Mouse (Mus musculus): ENCODE measurements around the gene Krt20. TPM values are rescaled to one million over a fixed set of nuclear protein-coding genes. Genes with fewer than 3 reads are reported as not detected.

Gene Krt20
- total and polyA plus RNA-seq, 3 experiments: not detected

- DNase-seq (ENCODE audit: low read depth, low spot score): no peak
- Histone ChIP-seq H3K4me3 (ENCODE audit: control insufficient read depth in 1 of 2, insufficient read depth in 1 of 2, low read depth in 2 of 2, low read length in 2 of 2) (no peak within 1 kb of the TSS), H3K9ac (ENCODE audit: control insufficient read depth, low read depth, low read length, poor library complexity, severe bottlenecking) (no peak within 1 kb of the TSS), H3K27ac (ENCODE audit: control insufficient read depth, low read depth, low read length) (no peak within 1 kb of the TSS), H3K9me3 (replicated peaks; ENCODE audit: insufficient read depth, low read length) (no peaks in the 10 kb centered on the region), H3K36me3 (ENCODE audit: control insufficient read depth in 1 of 2, insufficient read depth in 2 of 2, low read length in 2 of 2) (no peaks in the 10 kb centered on the region), H3K27me3 (ENCODE audit: control insufficient read depth in 1 of 2, insufficient read depth in 2 of 2, low read length in 2 of 2) (peaks cover 12 to 15% of the 10 kb centered on the region in 2 experiments), H3K79me2 (ENCODE audit: control insufficient read depth, insufficient read depth, low read length, poor library complexity) (no peaks in the 10 kb centered on the region), H3K4me1 (ENCODE audit: control insufficient read depth in 1 of 2, insufficient read depth in 2 of 2, low read length in 2 of 2) (no peaks in the 10 kb centered on the region)
- TF ChIP-seq SMC3 (IDR thresholded peaks at IDR 0.05; ENCODE audit: low read depth, low read length): no peak
- no peak for TF ChIP-seq ETS1 (IDR thresholded peaks at IDR 0.05; ENCODE audit: low read depth, low read length)
- TF ChIP-seq RAD21 (IDR thresholded peaks at IDR 0.05; ENCODE audit: low read depth, low read length): no peak
- TF ChIP-seq GABPA (IDR thresholded peaks at IDR 0.05; ENCODE audit: low read depth, low read length): no peak
- TF ChIP-seq KAT2A (conservative IDR thresholded peaks at IDR 0.05; ENCODE audit: low read depth, low read length): no peak
- TF ChIP-seq ELF1 (IDR thresholded peaks at IDR 0.05; ENCODE audit: low read depth, low read length): no peak
- TF ChIP-seq USF2 (IDR thresholded peaks at IDR 0.05; ENCODE audit: borderline replicate concordance in 1 of 2, insufficient read depth in 1 of 2, low read depth in 1 of 2, low read length in 2 of 2): no peak
- no peak for TF ChIP-seq ZC3H11A (IDR thresholded peaks at IDR 0.05; ENCODE audit: low read depth, low read length)
- TF ChIP-seq ZKSCAN1 (IDR thresholded peaks at IDR 0.05; ENCODE audit: low read depth, low read length): no peak
- no peak for TF ChIP-seq RCOR1 (IDR thresholded peaks at IDR 0.05; ENCODE audit: low read depth, low read length)
- no peak for TF ChIP-seq MEF2A (IDR thresholded peaks at IDR 0.05; ENCODE audit: extremely low read depth, insufficient replicate concordance, low read depth, low read length, poor library complexity, severe bottlenecking)
These were observed 48.7 kb downstream of the Krt20 start, which contains the start of gene Krt10 for GRCm38 (mm10) chr11:99389264-99389663. Krt10 (minus strand) TSS chr11:99389364.

- Histone ChIP-seq H3K36me3 (ENCODE audit: control insufficient read depth in 1 of 2, insufficient read depth in 2 of 2, low read length in 2 of 2) (no peaks in the 10 kb centered on the region), H3K27ac (ENCODE audit: control insufficient read depth, low read depth, low read length) (no peak overlapping the region), H3K27me3 (ENCODE audit: control insufficient read depth in 1 of 2, insufficient read depth in 2 of 2, low read length in 2 of 2) (peaks cover 12 to 16% of the 10 kb centered on the region in 2 experiments), H3K4me1 (ENCODE audit: control insufficient read depth in 1 of 2, insufficient read depth in 2 of 2, low read length in 2 of 2) (no peaks in the 10 kb centered on the region), H3K9ac (ENCODE audit: control insufficient read depth, low read depth, low read length, poor library complexity, severe bottlenecking) (no peak overlapping the region), H3K9me3 (replicated peaks; ENCODE audit: insufficient read depth, low read length) (no peaks in the 10 kb centered on the region), H3K4me3 (ENCODE audit: control insufficient read depth in 1 of 2, insufficient read depth in 1 of 2, low read depth in 2 of 2, low read length in 2 of 2) (no peak overlapping the region), H3K79me2 (ENCODE audit: control insufficient read depth, insufficient read depth, low read length, poor library complexity) (no peaks in the 10 kb centered on the region)
- no peak for TF ChIP-seq ZKSCAN1 (IDR thresholded peaks at IDR 0.05; ENCODE audit: low read depth, low read length)
- no peak for TF ChIP-seq TCF12 (IDR thresholded peaks at IDR 0.05; ENCODE audit: low read depth, low read length)
- no peak for TF ChIP-seq ZNF384 (IDR thresholded peaks at IDR 0.05; ENCODE audit: low read depth, low read length)
- TF ChIP-seq MXI1 (IDR thresholded peaks at IDR 0.05; ENCODE audit: low read depth, low read length): no peak
- TF ChIP-seq JUND (IDR thresholded peaks at IDR 0.05; ENCODE audit: low read depth, low read length): no peak
- TF ChIP-seq POLR2AphosphoS5 (IDR thresholded peaks at IDR 0.05; ENCODE audit: borderline replicate concordance, low read depth, low read length): no peak
- TF ChIP-seq E2F4 (IDR thresholded peaks at IDR 0.05; ENCODE audit: borderline replicate concordance, low read depth, low read length): no peak
- no peak for TF ChIP-seq MAZ (IDR thresholded peaks at IDR 0.05; ENCODE audit: low read depth, low read length)
- no peak for TF ChIP-seq SIN3A (IDR thresholded peaks at IDR 0.05; ENCODE audit: low read length)
- no peak for TF ChIP-seq MYC (IDR thresholded peaks at IDR 0.05; ENCODE audit: low read depth, low read length)
- no peak for TF ChIP-seq TBP (IDR thresholded peaks at IDR 0.05; ENCODE audit: low read depth, low read length)
- no peak for TF ChIP-seq RAD21 (IDR thresholded peaks at IDR 0.05; ENCODE audit: low read depth, low read length)
- TF ChIP-seq KAT2A (conservative IDR thresholded peaks at IDR 0.05; ENCODE audit: low read depth, low read length): no peak
- no peak for TF ChIP-seq BHLHE40 (IDR thresholded peaks at IDR 0.05; ENCODE audit: borderline replicate concordance, low read depth, low read length)
- no peak for TF ChIP-seq POLR2A (IDR thresholded peaks at IDR 0.05; ENCODE audit: control insufficient read depth in 1 of 2, insufficient read depth in 1 of 2, low read depth in 1 of 2, low read length in 2 of 2, poor library complexity in 1 of 2)
- no peak for TF ChIP-seq EP300 (IDR thresholded peaks at IDR 0.05; ENCODE audit: low read depth in 1 of 2, low read length in 2 of 2)
- DNase-seq (ENCODE audit: low read depth, low spot score): no peak
These were observed 49.3 kb downstream of the Krt20 start for GRCm38 (mm10) chr11:99388661-99389060.

Measured in MEL (cell line).